Mouse (Mus musculus): ENCODE measurements at regions not wholly inside any gene's neighbourhood (a gene's known extent, or its start where the extent isn't known, plus 50 kb on each side); places are given as distances from the start of the nearest gene placed in this dataset.
"Not testable (repeated sequence)": the region's sequence is repeated elsewhere in the genome, so short reads cannot be mapped to it uniquely, and the experiment has no call there.

GRCm38 (mm10) chr9:97297538-97297937 is 72.2 kb downstream of the Trim42 start:
- peak; percentile 25 for DNase-seq (ENCODE audit: low spot score)

DNA sequence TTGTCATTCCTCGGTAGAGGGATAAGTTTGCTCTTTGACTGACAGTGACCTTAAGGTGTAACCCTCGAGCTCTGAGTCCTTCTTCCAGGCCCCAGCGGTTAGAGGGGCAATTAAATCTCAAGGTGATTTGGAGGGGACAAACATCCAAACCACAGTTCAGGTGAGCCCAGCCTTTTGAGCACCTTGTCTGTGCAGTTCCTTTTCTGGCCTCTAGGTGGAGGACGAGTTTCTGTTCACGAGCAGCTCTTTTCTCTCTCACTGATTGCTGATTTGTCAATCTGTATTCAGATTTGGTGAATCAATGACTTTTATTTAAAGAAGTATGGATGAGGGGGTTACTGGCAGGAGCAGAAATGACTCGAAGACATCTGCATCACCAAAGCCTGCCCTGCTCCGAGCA is 74.0 kb downstream of the Trim42 start:
- peak; percentile 15 for DNase-seq (ENCODE audit: low spot score)

DNA sequence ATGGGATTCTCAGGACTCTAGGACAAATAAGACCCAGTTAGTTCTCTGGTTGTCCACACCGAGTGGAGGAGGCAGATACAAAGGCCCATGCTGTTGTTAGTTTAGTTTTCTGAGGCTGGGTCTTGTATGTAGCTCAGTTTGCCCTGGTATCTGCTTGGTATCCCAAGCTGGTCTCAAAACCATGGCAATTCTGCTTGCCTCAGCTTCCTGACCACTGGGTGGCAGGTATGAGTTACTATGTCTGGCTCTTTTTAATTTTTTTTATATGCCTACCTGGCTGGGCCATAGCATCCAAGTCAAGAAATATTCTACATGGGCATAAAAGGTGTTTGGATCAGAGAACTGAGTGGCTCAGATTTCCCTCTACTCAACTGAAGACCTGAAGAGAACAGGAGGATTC is 77.9 kb downstream of the Trim42 start:
- no peak for DNase-seq (ENCODE audit: low spot score)

DNA sequence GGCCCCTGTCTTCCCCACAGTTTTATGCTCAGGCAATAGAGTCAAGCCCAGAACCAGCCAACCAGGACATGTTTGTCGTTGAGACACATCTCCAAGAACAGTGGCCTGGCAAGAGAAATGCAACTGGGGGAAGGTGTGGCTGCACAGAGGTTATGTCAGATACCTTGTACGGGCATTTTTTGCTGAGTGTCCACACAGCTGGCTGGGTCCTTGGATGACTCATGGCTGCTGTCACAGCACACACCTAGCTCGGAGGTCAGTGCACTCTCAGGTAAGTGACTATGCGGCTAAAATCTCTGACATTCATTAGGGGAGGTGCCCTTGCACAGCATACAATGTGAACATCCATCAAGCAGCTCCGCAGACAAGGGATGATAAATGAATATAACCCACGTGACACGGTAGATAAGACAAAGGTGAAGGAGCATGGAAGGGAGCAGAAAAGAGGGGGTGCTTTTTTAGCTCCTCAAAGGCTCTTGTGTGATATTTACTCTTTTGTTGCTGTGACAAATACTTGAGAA is 85.4 kb downstream of the Trim42 start:
- DNase-seq (ENCODE audit: low spot score): no peak

DNA sequence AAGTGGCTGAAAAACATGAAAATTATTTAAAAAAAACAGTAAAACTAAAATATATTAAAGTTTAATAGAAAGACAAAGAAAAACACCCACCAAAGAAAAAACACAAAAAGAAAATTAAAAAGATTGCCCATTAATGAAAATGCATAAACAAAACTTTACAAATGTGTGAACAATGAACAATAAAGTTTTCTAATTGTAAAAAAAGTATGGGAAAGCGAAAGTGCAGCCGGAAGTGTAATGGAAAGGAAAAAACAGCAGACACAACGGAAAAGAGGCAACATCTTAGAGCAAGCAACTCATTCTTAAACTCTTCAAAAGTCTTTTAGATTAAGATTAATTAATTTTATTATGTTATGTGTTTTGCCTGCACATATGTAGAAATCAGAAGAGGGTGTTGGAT is 87.7 kb downstream of the Trim42 start:
- DNase-seq (ENCODE audit: low spot score): no peak

DNA sequence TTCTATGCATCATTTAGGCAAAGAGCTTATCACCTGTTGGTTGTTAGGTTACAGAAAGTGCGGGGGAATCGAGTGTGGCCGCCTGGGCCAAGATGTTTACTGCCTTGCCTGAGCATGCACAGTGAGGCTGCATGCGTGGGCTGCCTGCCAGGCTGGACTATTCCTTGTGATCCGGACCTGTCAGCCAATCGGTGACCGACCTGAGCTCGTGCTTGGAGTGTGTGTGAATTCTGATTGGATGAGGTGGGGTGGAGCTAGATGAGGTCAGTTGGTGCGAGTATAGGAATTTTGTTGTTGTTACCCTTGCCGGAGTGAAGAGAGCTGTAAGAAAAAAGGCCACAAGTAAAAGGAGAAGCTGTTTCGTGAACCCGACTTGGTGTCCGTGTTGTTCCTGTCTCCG is 94.3 kb downstream of the Trim42 start:
- DNase-seq (ENCODE audit: low spot score): not testable (repeated sequence)

GRCm38 (mm10) chr9:97273891-97274290 is 95.9 kb downstream of the Trim42 start:
- no peak for DNase-seq (ENCODE audit: low spot score)

GRCm38 (mm10) chr9:97272061-97272460 is 97.7 kb downstream of the Trim42 start:
- DNase-seq (ENCODE audit: low spot score): no peak

- no peak for DNase-seq (ENCODE audit: low spot score)
Observed at GRCm38 (mm10) chr9:97247621-97248020, 122.1 kb downstream of the Trim42 start.

DNA sequence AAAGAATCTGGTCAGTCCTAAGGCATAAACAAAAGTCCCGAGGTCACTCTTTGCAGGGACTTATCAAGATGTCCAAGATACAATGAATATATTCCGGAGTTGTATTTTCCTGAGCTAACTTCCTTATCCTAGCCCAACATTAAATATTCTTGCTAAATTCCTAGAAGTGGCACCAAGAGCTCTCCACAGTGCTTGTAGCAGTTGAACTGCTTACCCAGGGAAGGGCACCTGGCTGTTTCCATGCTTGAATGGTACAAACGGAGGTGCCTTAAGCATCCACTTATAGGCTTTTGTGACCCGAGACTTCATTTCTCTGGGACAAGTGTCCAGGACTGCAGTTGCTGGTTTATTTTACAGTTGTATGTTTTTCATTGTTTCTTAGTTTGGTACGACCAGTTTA is 115.1 kb upstream of the Slc25a36 start:
- DNase-seq (ENCODE audit: low spot score): no peak

GRCm38 (mm10) chr9:97224549-97224948 is 113.6 kb upstream of the Slc25a36 start:
- DNase-seq (ENCODE audit: low spot score): no peak

DNA sequence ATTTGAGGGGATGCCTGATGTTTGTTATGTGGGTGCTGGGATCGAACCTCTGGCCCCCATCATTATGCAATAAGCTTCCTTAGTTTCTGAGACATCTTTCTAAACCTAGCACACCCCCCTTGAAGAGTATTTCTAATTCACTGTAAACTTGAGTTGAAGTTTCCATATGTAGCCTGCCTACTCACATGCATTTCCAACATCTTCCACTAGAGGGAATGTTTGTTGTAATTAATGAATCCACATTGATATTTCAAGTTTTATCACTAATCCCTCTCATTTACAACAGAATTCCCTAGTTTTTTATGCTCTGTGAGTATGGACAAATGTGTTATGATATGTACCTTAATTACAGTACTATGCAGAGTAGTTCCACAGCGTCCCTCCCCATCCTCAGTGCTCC is 103.8 kb upstream of the Slc25a36 start:
- DNase-seq (ENCODE audit: low spot score): no peak

DNA sequence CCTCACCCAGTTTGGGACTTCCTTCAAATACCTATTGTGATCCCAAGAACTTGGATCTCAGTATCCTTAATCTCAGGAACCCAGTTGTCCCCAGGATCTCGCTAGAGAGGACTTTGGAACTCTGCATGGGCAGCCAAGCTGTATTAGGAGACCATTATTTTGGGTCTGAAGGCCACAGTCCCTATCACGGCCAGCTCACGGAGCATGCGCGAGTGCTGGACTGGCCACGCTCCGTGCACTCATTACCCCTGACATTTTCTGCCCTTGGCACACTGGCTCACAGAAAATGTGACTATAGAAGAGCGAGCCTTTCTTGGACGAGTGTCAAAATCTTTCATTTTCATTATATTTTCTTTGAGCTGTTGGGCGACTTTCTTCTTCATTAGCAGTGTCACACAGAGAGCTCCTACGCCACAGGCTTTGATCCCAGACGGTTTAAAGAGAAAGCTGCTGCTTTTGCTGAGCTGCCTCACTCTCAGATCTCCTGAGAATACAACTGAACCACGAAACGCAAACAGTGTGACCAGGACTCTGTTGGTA is 79.4 kb upstream of the Slc25a36 start:
- no peak for DNase-seq (ENCODE audit: low spot score)

DNA sequence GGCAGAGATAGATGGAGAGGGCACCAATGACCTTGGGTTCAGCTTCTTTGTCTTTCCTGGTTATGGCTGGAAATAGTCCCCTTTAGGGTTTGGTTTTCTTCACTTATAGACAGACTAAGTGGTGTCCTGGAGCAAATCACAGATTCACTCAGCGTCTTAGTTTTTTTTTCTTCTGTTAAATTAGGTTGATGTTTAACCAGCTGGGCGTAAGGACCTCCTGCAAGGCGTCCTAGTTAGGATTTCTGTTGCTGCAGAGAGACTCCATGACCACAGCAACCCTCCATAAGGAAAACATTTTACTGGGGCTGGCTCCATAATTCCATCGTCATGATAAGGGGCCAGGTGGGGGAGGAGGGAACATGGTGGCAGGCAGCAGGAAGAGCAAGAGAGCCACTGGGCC is 78.7 kb upstream of the Slc25a36 start:
- no peak for DNase-seq (ENCODE audit: low spot score)

DNA sequence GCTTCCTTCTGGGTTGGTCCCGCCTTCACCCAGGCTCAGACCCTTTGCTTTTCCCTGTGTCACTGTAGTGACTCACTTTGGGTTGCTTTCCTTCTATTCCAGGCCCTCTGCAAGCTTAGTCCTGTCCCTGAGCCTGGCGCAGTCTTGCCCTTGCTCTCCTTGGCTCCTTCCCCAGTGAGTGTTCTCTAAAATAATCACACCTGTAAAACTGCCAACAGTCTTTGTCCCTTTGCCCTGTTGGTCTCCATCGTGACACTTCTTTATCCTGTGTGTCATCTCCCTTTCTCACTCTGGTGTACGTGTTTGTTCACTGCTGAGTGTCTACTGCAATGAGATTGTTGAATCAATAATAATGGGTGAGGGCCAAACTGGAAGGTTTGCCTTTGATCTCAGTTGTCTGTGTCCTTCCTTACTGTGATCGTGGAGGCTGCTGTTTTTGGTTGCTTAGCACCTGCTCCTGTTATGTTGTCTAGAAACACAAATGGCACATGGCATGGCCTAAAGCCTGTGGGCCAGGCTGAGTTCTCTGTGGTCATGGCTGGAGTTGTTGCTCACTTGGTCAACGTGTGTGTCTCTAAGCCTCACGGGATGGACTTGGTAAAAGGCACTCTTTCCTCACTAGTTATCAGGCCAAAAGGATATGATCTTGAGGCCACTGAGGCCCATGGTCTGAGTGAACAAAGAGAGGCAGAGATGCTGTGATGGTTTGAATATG is 77.8 kb upstream of the Slc25a36 start:
- DNase-seq (ENCODE audit: low spot score): no peak

GRCm38 (mm10) chr9:97173230-97173951 is 62.4 kb upstream of the Slc25a36 start:
- DNase-seq (ENCODE audit: low spot score): no peak

GRCm38 (mm10) chr9:97172075-97172474 is 61.1 kb upstream of the Slc25a36 start:
- peak; percentile 7 for DNase-seq (ENCODE audit: low spot score)

GRCm38 (mm10) chr9:97171484-97171883 is 60.5 kb upstream of the Slc25a36 start:
- no peak for DNase-seq (ENCODE audit: low spot score)

GRCm38 (mm10) chr9:97170836-97171235 is 59.9 kb upstream of the Slc25a36 start:
- DNase-seq (ENCODE audit: low spot score): no peak

DNA sequence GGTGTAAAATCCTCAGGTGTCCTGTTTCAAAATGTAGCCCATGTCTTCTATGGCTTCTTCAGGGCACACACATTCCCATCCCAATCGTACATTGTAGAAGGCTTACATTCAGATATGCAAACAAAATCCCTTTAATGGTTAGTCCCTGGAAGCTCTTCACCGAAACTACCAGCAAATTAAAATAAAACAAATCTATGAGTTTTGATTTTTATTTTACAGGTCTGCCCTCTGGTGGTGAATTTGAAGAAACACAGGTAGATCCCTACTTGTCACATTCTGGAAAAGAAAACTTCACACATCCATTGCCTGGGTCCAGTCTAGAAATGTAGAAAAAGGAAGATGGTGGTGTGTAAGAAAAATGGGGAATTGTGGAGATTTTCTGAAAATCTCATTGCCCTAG is 51.5 kb upstream of the Slc25a36 start:
- DNase-seq (ENCODE audit: low spot score): no peak
